In the genomic region with DNA sequence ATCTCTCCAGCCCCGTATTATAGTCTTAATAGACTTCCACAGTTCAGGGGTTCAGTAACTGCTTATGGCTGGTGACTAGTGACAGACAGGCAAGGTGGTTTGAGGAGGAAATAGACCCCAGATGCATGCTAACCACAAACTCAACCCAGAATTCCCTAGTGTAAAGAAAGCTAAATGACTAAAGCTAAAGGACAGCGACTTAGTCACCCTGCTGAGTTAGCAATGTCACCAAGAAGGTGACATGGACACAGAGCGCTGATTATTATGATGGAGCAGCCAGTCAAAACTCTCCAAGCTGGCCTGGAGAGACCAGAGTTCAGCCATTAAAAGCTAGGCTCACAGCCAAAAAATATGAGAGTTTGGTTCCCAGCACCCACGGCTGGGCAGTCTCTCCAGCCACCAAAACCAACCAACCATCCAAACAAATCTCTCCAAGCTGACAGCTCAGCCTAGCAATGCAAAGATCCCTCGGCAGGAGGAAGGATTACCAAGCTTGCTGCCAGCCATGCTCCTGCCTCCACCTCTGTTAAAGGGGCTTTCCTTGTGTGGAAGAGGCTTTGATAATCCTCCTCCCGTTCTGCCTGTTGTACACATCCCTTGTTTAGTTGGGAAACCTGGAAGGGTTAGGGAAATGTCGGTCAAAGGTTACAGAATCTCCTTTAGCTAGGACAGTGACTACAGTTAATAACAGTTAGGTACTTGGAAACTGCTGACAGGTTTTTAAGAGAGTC, we compare ENCODE assay signal across 8 mouse cellular contexts. TPM values are rescaled to one million over a fixed set of nuclear protein-coding genes. Genes with fewer than 3 reads are reported as not detected.
DNase-seq lines count a peak whose midpoint lies in the region; ATAC-seq and TF ChIP-seq lines count a peak whose summit lies in the region.

No protein-coding gene starts in this region.

- 43% methylated on average over 7 of the region's 7 CpGs for WGBS in hindbrain, postnatal 0 days
- WGBS in hindbrain, embryonic 12.5 days, result 47% methylated on average over 7 of the region's 7 CpGs
- WGBS in intestine, embryonic 16.5 days, result 39% methylated on average over 7 of the region's 7 CpGs
- 41% methylated on average over 7 of the region's 7 CpGs for WGBS in midbrain, embryonic 16.5 days

- TF ChIP-seq CTCF in hindbrain, postnatal 0 days (IDR thresholded peaks at IDR 0.05; ENCODE audit: low read depth), result no peak

- no peak overlapping the region; the same call in 1 of the 2 replicates for H3K27ac ChIP-seq in hindbrain, postnatal 0 days
- H3K27ac ChIP-seq in hindbrain, embryonic 12.5 days, result no peak overlapping the region
- H3K27ac ChIP-seq in intestine, embryonic 16.5 days (ENCODE audit: low read length), result peak overlapping the region; percentile 96
- no peak overlapping the region for H3K27ac ChIP-seq in midbrain, embryonic 16.5 days (ENCODE audit: low read length)

- 0 out of 2 replicates have a peak overlapping the region, but pooled peaks have one; percentile 3 for H3K4me2 ChIP-seq in hindbrain, postnatal 0 days (ENCODE audit: low read depth, low read length)
- H3K4me2 ChIP-seq in hindbrain, embryonic 12.5 days (replicated peaks), result no peak overlapping the region
- H3K4me2 ChIP-seq in intestine, embryonic 16.5 days (ENCODE audit: low read depth, low read length), result peak overlapping the region; percentile 32
- H3K4me2 ChIP-seq in midbrain, embryonic 16.5 days (ENCODE audit: low read length), result 0 out of 2 replicates have a peak overlapping the region, but pooled peaks have one; percentile 5

- no peak overlapping the region for H3K4me3 ChIP-seq in hindbrain, postnatal 0 days (ENCODE audit: low read length)
- H3K4me3 ChIP-seq in hindbrain, embryonic 12.5 days, result no peak overlapping the region
- H3K4me3 ChIP-seq in intestine, embryonic 16.5 days (ENCODE audit: low read length), result no peak overlapping the region
- no peak overlapping the region for H3K4me3 ChIP-seq in midbrain, embryonic 16.5 days (ENCODE audit: low read depth, low read length)

- no peaks in the 10 kb centered on the region for H3K9me3 ChIP-seq in hindbrain, postnatal 0 days (ENCODE audit: low read length)
- no peaks in the 10 kb centered on the region for H3K9me3 ChIP-seq in hindbrain, embryonic 12.5 days (replicated peaks)
- no peaks in the 10 kb centered on the region for H3K9me3 ChIP-seq in intestine, embryonic 16.5 days (ENCODE audit: control insufficient read depth, low read length)
- no peaks in the 10 kb centered on the region for H3K9me3 ChIP-seq in midbrain, embryonic 16.5 days (replicated peaks; ENCODE audit: control insufficient read depth, low read length, poor library complexity, severe bottlenecking)

- H3K27me3 ChIP-seq in hindbrain, postnatal 0 days (ENCODE audit: insufficient read depth, low read length), result no peaks in the 10 kb centered on the region
- H3K27me3 ChIP-seq in hindbrain, embryonic 12.5 days, result no peaks in the 10 kb centered on the region
- H3K27me3 ChIP-seq in intestine, embryonic 16.5 days (replicated peaks; ENCODE audit: control insufficient read depth, insufficient read depth, low read length), result no peaks in the 10 kb centered on the region
- H3K27me3 ChIP-seq in midbrain, embryonic 16.5 days (ENCODE audit: control insufficient read depth, insufficient read depth, low read depth, low read length), result no peaks in the 10 kb centered on the region

- no peak for DNase-seq in hindbrain, postnatal 0 days (ENCODE audit: low spot score)
- DNase-seq in Muller cell, postnatal 12 days (ENCODE audit: inconsistent ontology term), result peak; percentile 71
- DNase-seq in right cerebral cortex, postnatal 36 days (ENCODE audit: low spot score in 2 of 2), result no peak
- DNase-seq in right cerebral cortex, postnatal 14 days, result no peak
- DNase-seq in gastrocnemius, postnatal 10 days, result no peak

- no peak overlapping the region for H3K9ac ChIP-seq in hindbrain, postnatal 0 days (replicated peaks; ENCODE audit: low read length)
- H3K9ac ChIP-seq in hindbrain, embryonic 12.5 days, result no peak overlapping the region
- H3K9ac ChIP-seq in intestine, embryonic 16.5 days (ENCODE audit: low read depth, low read length), result peak overlapping the region; percentile 36; the same call in 1 of the 2 replicates
- H3K9ac ChIP-seq in midbrain, embryonic 16.5 days (ENCODE audit: low read depth, low read length), result no peak overlapping the region

- H3K36me3 ChIP-seq in hindbrain, postnatal 0 days (ENCODE audit: insufficient read depth, low read length), result peaks cover 1% of the 10 kb centered on the region
- peaks cover 15% of the 10 kb centered on the region; the same call in 1 of the 2 replicates for H3K36me3 ChIP-seq in hindbrain, embryonic 12.5 days
- H3K36me3 ChIP-seq in intestine, embryonic 16.5 days (ENCODE audit: control insufficient read depth, insufficient read depth, low read length), result no peaks in the 10 kb centered on the region
- H3K36me3 ChIP-seq in midbrain, embryonic 16.5 days (ENCODE audit: control insufficient read depth, insufficient read depth, low read length), result peaks cover 7% of the 10 kb centered on the region; the same call in 1 of the 2 replicates

- H3K4me1 ChIP-seq in hindbrain, postnatal 0 days (ENCODE audit: insufficient read depth, low read length), result peaks cover 16% of the 10 kb centered on the region; the same call in 1 of the 2 replicates
- peaks cover 51% of the 10 kb centered on the region for H3K4me1 ChIP-seq in hindbrain, embryonic 12.5 days
- H3K4me1 ChIP-seq in intestine, embryonic 16.5 days (ENCODE audit: control insufficient read depth, insufficient read depth, low read length), result peaks cover 51% of the 10 kb centered on the region
- H3K4me1 ChIP-seq in midbrain, embryonic 16.5 days (ENCODE audit: control insufficient read depth, insufficient read depth, low read length), result peaks cover 40% of the 10 kb centered on the region

- no peak for ATAC-seq in hindbrain, postnatal 0 days
- ATAC-seq in hindbrain, embryonic 12.5 days (ENCODE audit: low FRiP score), result no peak
- no peak for ATAC-seq in intestine, embryonic 16.5 days
- ATAC-seq in midbrain, embryonic 16.5 days, result no peak

RNA-seq across cellular contexts. Expression of a gene that starts 2.6 kb away (rescaled TPM):
- 412 and 421 TPM in 2 replicates for total RNA-seq in hindbrain, postnatal 0 days (2014; rRNA removed)
- 296 and 321 TPM in 2 replicates for polyA plus RNA-seq in hindbrain, postnatal 0 days (2015; fragmentation: Nextera tagmentation; extraction: Ambion mirVana)
- polyA plus RNA-seq in hindbrain, embryonic 12.5 days (2016; fragmentation: Nextera tagmentation; extraction: Ambion mirVana), result 127 and 132 TPM in 2 replicates
- 43.9 and 63.3 TPM in 2 replicates for polyA plus RNA-seq in intestine, embryonic 16.5 days (2015; fragmentation: Nextera tagmentation; extraction: Ambion mirVana)
- 286 and 309 TPM in 2 replicates for polyA plus RNA-seq in midbrain, embryonic 16.5 days (2015; fragmentation: Nextera tagmentation; extraction: Ambion mirVana)
- total RNA-seq in gastrocnemius, postnatal 10 days (2021), result 10 to 100 TPM; 80.3 to 83.1 TPM

RNA-seq across cellular contexts. Expression of a gene that starts 29.2 kb away (rescaled TPM):
- total RNA-seq in hindbrain, postnatal 0 days (2014; rRNA removed), result 16.6 and 17.8 TPM in 2 replicates
- polyA plus RNA-seq in hindbrain, postnatal 0 days (2015; fragmentation: Nextera tagmentation; extraction: Ambion mirVana), result 26.5 and 29.2 TPM in 2 replicates
- 55.3 and 62.2 TPM in 2 replicates for polyA plus RNA-seq in hindbrain, embryonic 12.5 days (2016; fragmentation: Nextera tagmentation; extraction: Ambion mirVana)
- polyA plus RNA-seq in intestine, embryonic 16.5 days (2015; fragmentation: Nextera tagmentation; extraction: Ambion mirVana), result 99.9 and 101 TPM in 2 replicates
- 22.9 and 28.4 TPM in 2 replicates for polyA plus RNA-seq in midbrain, embryonic 16.5 days (2015; fragmentation: Nextera tagmentation; extraction: Ambion mirVana)
- total RNA-seq in gastrocnemius, postnatal 10 days (2021), result 1 to 10 TPM; 7.5 to 8.5 TPM

RNA-seq across cellular contexts. Expression of a gene that starts 40.8 kb away (rescaled TPM):
- 3.3 and 4.6 TPM in 2 replicates for total RNA-seq in hindbrain, postnatal 0 days (2014; rRNA removed)
- 3.4 and 4.7 TPM in 2 replicates for polyA plus RNA-seq in hindbrain, postnatal 0 days (2015; fragmentation: Nextera tagmentation; extraction: Ambion mirVana)
- polyA plus RNA-seq in hindbrain, embryonic 12.5 days (2016; fragmentation: Nextera tagmentation; extraction: Ambion mirVana), result 3.7 and 4.1 TPM in 2 replicates
- 15.4 and 18.6 TPM in 2 replicates for polyA plus RNA-seq in intestine, embryonic 16.5 days (2015; fragmentation: Nextera tagmentation; extraction: Ambion mirVana)
- 1.1 and 1.8 TPM in 2 replicates for polyA plus RNA-seq in midbrain, embryonic 16.5 days (2015; fragmentation: Nextera tagmentation; extraction: Ambion mirVana)
- 10 to 100 TPM in 1 of 2 experiments, 1 to 10 TPM in 1; 8.6 to 11.9 TPM for total RNA-seq in gastrocnemius, postnatal 10 days (2021)

RNA-seq across cellular contexts. Expression of a gene that starts 54.1 kb away (rescaled TPM):
- 10.7 and 12.6 TPM in 2 replicates for total RNA-seq in hindbrain, postnatal 0 days (2014; rRNA removed)
- 6.1 and 6.3 TPM in 2 replicates for polyA plus RNA-seq in hindbrain, postnatal 0 days (2015; fragmentation: Nextera tagmentation; extraction: Ambion mirVana)
- 3.9 and 4.4 TPM in 2 replicates for polyA plus RNA-seq in hindbrain, embryonic 12.5 days (2016; fragmentation: Nextera tagmentation; extraction: Ambion mirVana)
- 0.20 and 0.28 TPM in 2 replicates for polyA plus RNA-seq in intestine, embryonic 16.5 days (2015; fragmentation: Nextera tagmentation; extraction: Ambion mirVana)
- polyA plus RNA-seq in midbrain, embryonic 16.5 days (2015; fragmentation: Nextera tagmentation; extraction: Ambion mirVana), result 7.5 and 8.9 TPM in 2 replicates
- total RNA-seq in gastrocnemius, postnatal 10 days (2021), result under 1 TPM; 0.16 to 0.27 TPM
